Mouse (Mus musculus): Measurements from ENCODE around the gene Igsf10. TPM values are rescaled to one million over a fixed set of nuclear protein-coding genes. Genes with fewer than 3 reads are reported as not detected.

The Igsf10 gene
- polyA plus RNA-seq, 1 experiment: 0.05 TPM

DNA sequence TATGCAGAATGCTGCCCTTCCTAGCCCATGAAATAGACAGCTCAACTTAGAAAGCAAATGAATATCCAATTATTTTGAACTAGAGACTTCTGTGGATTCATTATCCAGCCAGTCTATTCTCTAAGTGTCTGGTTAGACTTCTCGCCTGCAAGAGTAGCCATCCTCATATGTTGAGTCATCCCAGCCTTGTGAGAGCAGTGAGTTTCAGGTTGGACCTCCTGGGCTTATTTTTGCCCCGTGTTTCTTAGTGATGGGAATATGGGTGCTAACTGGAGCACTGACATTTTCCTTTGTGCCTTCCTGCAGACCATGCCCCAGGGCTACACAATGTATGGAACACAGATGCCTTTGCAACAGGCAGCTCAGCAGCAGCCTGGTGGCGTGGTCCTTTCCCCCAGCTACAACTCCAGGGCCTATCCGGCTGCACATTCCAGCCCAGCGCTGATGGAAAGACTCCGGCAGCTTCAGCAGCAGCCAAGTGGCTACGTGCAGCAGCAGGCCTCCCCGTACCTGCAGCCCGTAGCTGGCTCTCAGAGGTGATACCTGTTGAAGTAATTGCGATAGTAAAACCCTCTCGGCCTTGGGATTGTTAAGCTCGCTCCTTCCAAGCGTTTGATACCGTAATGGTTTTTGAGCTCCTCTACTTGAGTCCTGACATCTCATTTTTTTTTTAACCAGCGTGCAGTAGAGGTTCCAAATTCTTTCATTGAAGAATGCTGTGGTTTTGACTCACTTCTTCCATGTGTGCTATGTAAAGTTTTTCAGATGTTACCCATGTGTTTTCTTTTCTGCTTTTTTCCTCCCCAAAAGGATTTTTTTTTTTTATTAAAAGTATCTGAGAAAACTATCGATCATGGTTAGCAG lies 48.3 kb downstream of the Igsf10 start:
- no peaks in the 10 kb centered on the region for H3K79me2 ChIP-seq (ENCODE audit: control insufficient read depth, insufficient read depth)
- no peaks in the 10 kb centered on the region for H3K36me3 ChIP-seq (ENCODE audit: control insufficient read depth, insufficient read depth)
- no peak overlapping the region for H3ac ChIP-seq (ENCODE audit: control insufficient read depth, insufficient read length)
- H3K27me3 ChIP-seq (ENCODE audit: control insufficient read depth, insufficient read depth, insufficient read length): no peaks in the 10 kb centered on the region
- TF ChIP-seq USF1 (IDR thresholded peaks at IDR 0.05; ENCODE audit: low read depth) (no peak), REST (IDR thresholded peaks at IDR 0.05; ENCODE audit: insufficient read depth, insufficient read length) (no peak), E2F4 (IDR thresholded peaks at IDR 0.05; ENCODE audit: insufficient read depth) (no peak), SRF (IDR thresholded peaks at IDR 0.05; ENCODE audit: control insufficient read depth, insufficient read length, low read depth) (no peak), POLR2A (IDR thresholded peaks at IDR 0.05; ENCODE audit: insufficient read length, low read depth) (no peak), MYOD1 (IDR thresholded peaks at IDR 0.05; ENCODE audit: control insufficient read depth in 1 of 3, insufficient read length in 2 of 3, low read depth in 2 of 3) (no peak), CEBPB (IDR thresholded peaks at IDR 0.05; ENCODE audit: insufficient read depth, poor library complexity, severe bottlenecking) (no peak), TCF12 (IDR thresholded peaks at IDR 0.05; ENCODE audit: insufficient read depth, poor library complexity, severe bottlenecking) (no peak), MAX (IDR thresholded peaks at IDR 0.05; ENCODE audit: low read depth) (no peak), POLR2AphosphoS2 (IDR thresholded peaks at IDR 0.05; ENCODE audit: insufficient read length, low read depth) (no peak), MYOG (IDR thresholded peaks at IDR 0.05; ENCODE audit: control insufficient read depth in 1 of 3, insufficient read depth in 1 of 3, insufficient read length in 2 of 3, low read depth in 2 of 3) (no peak), TCF3 (IDR thresholded peaks at IDR 0.05; ENCODE audit: insufficient read length, low read depth) (no peak)
- H3K4me3 ChIP-seq: no peak overlapping the region
- H3K4me2 ChIP-seq (ENCODE audit: low read depth): peak overlapping the region; percentile 65

DNA sequence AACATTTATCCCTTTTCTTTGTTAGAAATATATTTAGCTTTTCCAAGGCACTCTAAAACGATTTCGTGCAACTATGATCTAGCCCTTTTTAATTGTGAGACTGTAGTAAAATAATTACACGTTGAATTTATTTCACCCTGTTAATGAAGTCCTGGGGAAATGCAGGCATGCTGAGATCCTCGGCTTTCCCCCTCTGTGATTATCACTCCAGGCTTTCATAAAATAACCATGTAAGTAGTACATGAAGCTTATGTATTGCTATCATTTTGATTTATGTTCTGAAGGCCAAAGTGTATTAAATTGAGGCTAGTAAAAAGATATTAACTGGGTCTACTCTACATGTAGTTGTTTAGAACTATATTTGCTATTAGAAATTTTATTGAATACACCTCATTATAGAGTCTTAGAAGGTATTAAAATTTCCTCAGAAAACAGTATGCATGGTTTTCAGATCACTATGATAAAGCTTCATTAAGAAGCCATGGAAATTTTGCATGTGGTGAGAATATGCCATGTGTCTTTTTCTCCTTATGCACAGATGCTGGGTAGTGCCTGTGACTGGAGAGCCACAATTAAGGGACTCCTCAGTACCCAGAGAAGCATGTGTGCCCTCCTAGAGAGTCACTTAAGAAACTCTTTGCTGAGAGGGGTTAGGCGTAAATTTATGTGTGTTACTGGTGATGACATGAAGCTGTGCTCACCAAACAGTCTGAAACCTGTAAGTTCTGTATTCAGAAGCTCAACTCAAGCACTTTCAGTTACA lies 50.6 kb downstream of the Igsf10 start:
- Histone ChIP-seq H3K36me3 (ENCODE audit: control insufficient read depth, insufficient read depth) (no peaks in the 10 kb centered on the region), H3K27me3 (ENCODE audit: control insufficient read depth, insufficient read depth, insufficient read length) (no peaks in the 10 kb centered on the region), H3ac (ENCODE audit: control insufficient read depth, insufficient read length) (no peak overlapping the region), H3K4me2 (ENCODE audit: low read depth) (no peak overlapping the region), H3K79me2 (ENCODE audit: control insufficient read depth, insufficient read depth) (no peaks in the 10 kb centered on the region), H3K4me3 (no peak overlapping the region)
- TF ChIP-seq TCF12 (IDR thresholded peaks at IDR 0.05; ENCODE audit: insufficient read depth, poor library complexity, severe bottlenecking) (no peak), POLR2AphosphoS2 (IDR thresholded peaks at IDR 0.05; ENCODE audit: insufficient read length, low read depth) (no peak), SRF (IDR thresholded peaks at IDR 0.05; ENCODE audit: control insufficient read depth, insufficient read length, low read depth) (no peak), MYOD1 (IDR thresholded peaks at IDR 0.05; ENCODE audit: control insufficient read depth in 1 of 3, insufficient read length in 2 of 3, low read depth in 2 of 3) (no peak), MAX (IDR thresholded peaks at IDR 0.05; ENCODE audit: low read depth) (no peak), USF1 (IDR thresholded peaks at IDR 0.05; ENCODE audit: low read depth) (no peak), MYOG (IDR thresholded peaks at IDR 0.05; ENCODE audit: control insufficient read depth in 1 of 3, insufficient read depth in 1 of 3, insufficient read length in 2 of 3, low read depth in 2 of 3) (no peak), REST (IDR thresholded peaks at IDR 0.05; ENCODE audit: insufficient read depth, insufficient read length) (no peak), POLR2A (IDR thresholded peaks at IDR 0.05; ENCODE audit: insufficient read length, low read depth) (no peak), TCF3 (IDR thresholded peaks at IDR 0.05; ENCODE audit: insufficient read length, low read depth) (no peak), CEBPB (IDR thresholded peaks at IDR 0.05; ENCODE audit: insufficient read depth, poor library complexity, severe bottlenecking) (no peak), E2F4 (IDR thresholded peaks at IDR 0.05; ENCODE audit: insufficient read depth) (no peak)

DNA sequence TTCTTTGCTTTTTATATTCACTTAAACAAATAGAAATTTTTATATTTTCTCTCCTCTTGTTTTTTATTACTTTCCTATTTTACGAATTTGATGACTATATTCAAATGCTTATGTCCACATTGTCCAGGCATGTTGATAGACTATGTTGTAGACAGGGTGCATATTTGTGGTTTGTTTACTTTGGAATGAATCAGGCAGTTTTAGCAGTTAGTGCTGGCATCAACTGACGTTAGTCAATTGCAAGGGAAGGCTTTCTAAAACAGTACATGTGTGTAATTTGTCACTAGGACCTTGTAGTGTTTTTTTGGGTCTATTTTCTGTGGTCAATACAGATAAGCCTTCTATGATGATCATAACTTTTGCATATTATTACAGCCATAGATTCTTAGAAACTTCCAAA lies 53.6 kb downstream of the Igsf10 start:
- TF ChIP-seq MYOD1 (IDR thresholded peaks at IDR 0.05; ENCODE audit: control insufficient read depth in 1 of 3, insufficient read length in 2 of 3, low read depth in 2 of 3): no peak
- TF ChIP-seq CEBPB (IDR thresholded peaks at IDR 0.05; ENCODE audit: insufficient read depth, poor library complexity, severe bottlenecking): 0 out of 2 replicates have a peak, but pooled peaks have one; percentile 39
- Histone ChIP-seq H3ac (ENCODE audit: control insufficient read depth, insufficient read length) (no peak overlapping the region), H3K4me3 (no peak overlapping the region), H3K36me3 (ENCODE audit: control insufficient read depth, insufficient read depth) (no peaks in the 10 kb centered on the region), H3K79me2 (ENCODE audit: control insufficient read depth, insufficient read depth) (no peaks in the 10 kb centered on the region), H3K27me3 (ENCODE audit: control insufficient read depth, insufficient read depth, insufficient read length) (no peaks in the 10 kb centered on the region), H3K4me2 (ENCODE audit: low read depth) (no peak overlapping the region)

DNA sequence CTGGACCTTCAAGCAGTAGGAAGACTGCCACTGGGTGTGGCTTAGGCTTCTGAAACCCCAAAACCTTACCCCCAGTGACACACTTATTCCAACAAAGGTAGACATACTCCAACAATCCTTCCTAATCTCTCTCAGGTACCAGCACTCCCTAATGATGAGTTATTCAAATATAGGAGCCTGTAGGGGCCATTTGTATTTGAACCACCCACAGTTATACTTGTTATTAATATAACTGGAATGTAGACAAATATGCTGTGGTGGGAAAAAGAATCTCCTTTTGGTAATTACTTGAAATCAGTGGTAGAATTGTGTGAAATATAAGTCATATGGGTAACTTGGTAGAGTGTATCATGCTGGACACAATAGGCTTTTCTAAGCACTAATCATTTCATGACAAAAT lies 65.6 kb downstream of the Igsf10 start:
- H3K4me2 ChIP-seq (ENCODE audit: low read depth): no peak overlapping the region
- no peaks in the 10 kb centered on the region for H3K79me2 ChIP-seq (ENCODE audit: control insufficient read depth, insufficient read depth)
- TF ChIP-seq POLR2AphosphoS2 (IDR thresholded peaks at IDR 0.05; ENCODE audit: insufficient read length, low read depth): no peak
- no peak for TF ChIP-seq MYOG (IDR thresholded peaks at IDR 0.05; ENCODE audit: control insufficient read depth in 1 of 3, insufficient read depth in 1 of 3, insufficient read length in 2 of 3, low read depth in 2 of 3)
- no peak for TF ChIP-seq SRF (IDR thresholded peaks at IDR 0.05; ENCODE audit: control insufficient read depth, insufficient read length, low read depth)
- no peak for TF ChIP-seq CEBPB (IDR thresholded peaks at IDR 0.05; ENCODE audit: insufficient read depth, poor library complexity, severe bottlenecking)
- no peak for TF ChIP-seq POLR2A (IDR thresholded peaks at IDR 0.05; ENCODE audit: insufficient read length, low read depth)
- no peak for TF ChIP-seq USF1 (IDR thresholded peaks at IDR 0.05; ENCODE audit: low read depth)
- TF ChIP-seq TCF12 (IDR thresholded peaks at IDR 0.05; ENCODE audit: insufficient read depth, poor library complexity, severe bottlenecking): no peak
- no peak for TF ChIP-seq MYOD1 (IDR thresholded peaks at IDR 0.05; ENCODE audit: control insufficient read depth in 1 of 3, insufficient read length in 2 of 3, low read depth in 2 of 3)
- TF ChIP-seq MAX (IDR thresholded peaks at IDR 0.05; ENCODE audit: low read depth): no peak
- H3K4me3 ChIP-seq: no peak overlapping the region
- H3ac ChIP-seq (ENCODE audit: control insufficient read depth, insufficient read length): no peak overlapping the region
- H3K27me3 ChIP-seq (ENCODE audit: control insufficient read depth, insufficient read depth, insufficient read length): no peaks in the 10 kb centered on the region
- H3K36me3 ChIP-seq (ENCODE audit: control insufficient read depth, insufficient read depth): no peaks in the 10 kb centered on the region

Data from myocyte (in vitro differentiated cells).